Mouse (Mus musculus) forebrain, embryonic 11.5 days (tissue): Measurements from ENCODE around the gene Ccdc114. TPM values are rescaled to one million over a fixed set of nuclear protein-coding genes. Genes with fewer than 3 reads are reported as not detected.
"Not testable (repeated sequence)": the region's sequence is repeated elsewhere in the genome, so short reads cannot be mapped to it uniquely, and the experiment has no call there.

Experiments
- ATAC-seq: fragments of 200-750 bp; cut with Nextera tagmentation; replicated peaks from 2 replicates; pipeline ENCODE4 v1.8.0; 2017; ENCODE audit warnings: moderate TSS enrichment; ENCODE audit not compliant: low FRiP score
- DNase-seq: peaks from one replicate; pipeline ENCODE4 v3.0.0-alpha.2; 2017; ENCODE audit warnings: low spot score
- H3K27ac ChIP-seq: fragments of 300-500 bp; sonication (generic); 2 replicates; pipeline ENCODE4 v1.5.1; 2014; ENCODE audit warnings: low read depth, low read length
- H3K27me3 ChIP-seq: fragments of 300-500 bp; sonication (generic); 2 replicates; pipeline ENCODE4 v1.6.1; 2014; ENCODE audit warnings: mild to moderate bottlenecking, low read length, mixed read lengths; ENCODE audit not compliant: control insufficient read depth, insufficient read depth
- H3K36me3 ChIP-seq: fragments of 300-500 bp; sonication (generic); 2 replicates; pipeline ENCODE4 v1.6.1; 2014; ENCODE audit warnings: mild to moderate bottlenecking, low read length, moderate library complexity, mixed read lengths; ENCODE audit not compliant: control insufficient read depth, insufficient read depth
- H3K4me1 ChIP-seq: fragments of 300-500 bp; sonication (generic); replicated peaks from 2 replicates; pipeline ENCODE4 v1.6.1; 2014; ENCODE audit warnings: low read length, mixed read lengths; ENCODE audit not compliant: control insufficient read depth, insufficient read depth
- H3K4me2 ChIP-seq: fragments of 300-500 bp; sonication (generic); 2 replicates; pipeline ENCODE4 v1.6.1; 2014; ENCODE audit warnings: low read depth, mild to moderate bottlenecking, low read length, moderate library complexity, mixed read lengths; ENCODE audit not compliant: severe bottlenecking
- H3K4me3 ChIP-seq: fragments of 300-500 bp; sonication (generic); 2 replicates; pipeline ENCODE4 v1.5.1; 2014; ENCODE audit warnings: low read depth, low read length
- H3K9ac ChIP-seq: fragments of 300-500 bp; sonication (generic); 2 replicates; pipeline ENCODE4 v1.6.1; 2014; ENCODE audit warnings: low read length
- H3K9me3 ChIP-seq: fragments of 300-500 bp; sonication (generic); 2 replicates; pipeline ENCODE4 v1.6.1; 2016; ENCODE audit warnings: low read length, mixed read lengths; ENCODE audit not compliant: control insufficient read depth
- WGBS: fragments of 180-500 bp; shearing (Covaris S2); extraction: QIAGEN DNeasy Blood & Tissue Kit; methylation state at CpG from one replicate; pipeline ENCODE4 v1.1.7; 2014; 5-methylcytosine and 5-hydroxymethylcytosine counted together
- polyA plus RNA-seq: library from polyadenylated mRNA; unstranded; fragments of >200 nt; fragmentation: Nextera tagmentation; extraction: Ambion mirVana; gene quantifications from 2 replicates; pipeline ENCODE4 v1.2.1, GENCODE M21; 2014

The Ccdc114 gene
- polyA plus RNA-seq, 1 experiment from 2014 or later, result 2.4 TPM

DNA sequence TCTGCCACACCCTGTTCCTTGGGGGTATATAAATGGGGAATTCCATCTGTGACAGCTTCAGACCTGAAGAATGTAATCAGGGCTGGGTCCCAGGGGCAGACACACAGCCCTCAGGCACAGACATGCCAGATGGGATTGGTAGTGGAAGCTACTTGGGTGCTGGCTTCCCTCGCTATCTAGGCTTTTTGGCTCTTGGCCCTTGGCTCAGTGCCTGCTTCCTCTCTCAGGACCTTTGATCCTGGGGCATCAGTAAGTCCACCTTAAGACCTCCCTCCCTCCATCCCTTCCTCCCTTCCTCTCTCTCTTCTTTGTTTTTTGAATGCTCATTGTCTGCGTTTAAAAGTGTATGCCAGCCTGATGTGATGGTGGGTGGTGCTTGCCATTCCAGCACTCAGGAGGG, 16.0 kb downstream of the Ccdc114 start:
- Histone ChIP-seq H3K27ac (no peak overlapping the region), H3K9ac (no peak overlapping the region), H3K27me3 (no peaks in the 10 kb centered on the region), H3K9me3 (no peaks in the 10 kb centered on the region), H3K4me1 (no peaks in the 10 kb centered on the region), H3K4me2 (no peak overlapping the region), H3K36me3 (no peaks in the 10 kb centered on the region), H3K4me3 (no peak overlapping the region)
- 54% methylated on average over 2 of the region's 2 CpGs for WGBS
- no peak for ATAC-seq
- DNase-seq, result no peak

DNA sequence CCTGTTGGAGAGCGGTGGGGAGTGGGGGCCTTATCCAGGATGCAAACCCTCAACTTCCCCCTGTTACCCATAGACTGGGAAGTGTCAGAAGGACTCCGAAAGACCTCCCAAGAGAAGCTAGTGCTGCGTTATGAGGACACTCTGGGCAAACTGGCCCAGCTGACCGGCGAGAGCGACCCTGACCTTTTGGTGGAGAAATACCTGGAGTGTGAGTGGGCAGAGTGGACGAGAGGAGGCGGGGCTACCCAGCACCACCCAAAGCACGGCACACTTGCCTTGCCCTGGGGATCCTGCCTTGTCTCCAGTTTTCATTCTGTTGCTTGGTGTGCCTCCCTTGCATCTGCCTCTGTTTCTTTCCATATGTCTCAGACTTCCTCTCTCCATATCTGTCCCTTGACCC, 18.1 kb downstream of the Ccdc114 start:
- no peaks in the 10 kb centered on the region for H3K4me1 ChIP-seq
- no peak for DNase-seq
- H3K9ac ChIP-seq, result no peak overlapping the region
- 87% methylated on average over 9 of the region's 9 CpGs for WGBS
- H3K27ac ChIP-seq, result no peak overlapping the region
- no peak overlapping the region for H3K4me2 ChIP-seq
- H3K9me3 ChIP-seq, result no peaks in the 10 kb centered on the region
- no peak overlapping the region for H3K4me3 ChIP-seq
- no peak for ATAC-seq
- H3K36me3 ChIP-seq, result no peaks in the 10 kb centered on the region
- no peaks in the 10 kb centered on the region for H3K27me3 ChIP-seq

DNA sequence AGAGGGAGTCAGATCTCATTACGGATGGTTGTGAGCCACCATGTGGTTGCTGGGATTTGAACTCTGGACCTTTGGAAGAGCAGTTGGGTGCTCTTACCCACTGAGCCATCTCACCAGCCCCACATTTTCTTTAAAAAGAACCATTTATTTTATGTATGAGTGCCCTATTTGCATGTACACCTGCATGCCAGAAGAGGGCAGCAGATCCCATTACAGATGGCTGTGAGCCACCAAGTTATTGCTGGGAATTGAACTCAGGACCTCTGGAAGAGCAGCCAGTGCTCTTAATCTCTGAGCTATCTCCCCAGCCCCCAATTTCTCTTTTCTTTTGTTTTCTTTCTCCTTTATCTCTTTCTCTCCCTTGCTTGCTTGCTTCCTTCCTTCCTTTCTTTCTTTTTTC, 19.4 kb downstream of the Ccdc114 start:
- H3K4me3 ChIP-seq, H3K9ac ChIP-seq, DNase-seq, H3K27ac ChIP-seq, H3K9me3 ChIP-seq, H3K4me1 ChIP-seq, ATAC-seq, H3K4me2 ChIP-seq, H3K36me3 ChIP-seq, H3K27me3 ChIP-seq: not testable (repeated sequence)
- no CpG with 5 or more reads among the region's 1 CpGs for WGBS

DNA sequence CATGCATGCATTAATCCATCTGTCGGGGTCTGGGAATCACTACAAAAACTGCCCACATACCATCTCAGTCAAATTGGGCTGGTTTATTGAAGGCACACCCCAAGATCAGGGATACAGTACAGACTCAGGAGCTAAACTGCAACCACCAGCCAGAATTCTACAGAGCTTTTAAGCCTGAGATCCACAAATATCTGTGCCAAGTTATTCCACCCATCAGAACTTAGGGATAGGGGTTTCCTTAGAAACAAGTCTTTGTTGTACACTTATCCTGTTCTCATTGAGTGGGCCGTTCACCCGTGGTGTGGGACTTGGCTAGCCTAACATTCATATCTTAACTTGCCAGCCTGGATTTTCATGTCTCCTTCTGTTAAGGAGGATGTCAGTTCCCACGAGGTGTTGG, 25.2 kb downstream of the Ccdc114 start:
- 93% methylated on average over 4 of the region's 4 CpGs for WGBS
- ATAC-seq, result no peak
- no peak overlapping the region for H3K9ac ChIP-seq
- no peak for DNase-seq
- no peak overlapping the region for H3K27ac ChIP-seq
- no peaks in the 10 kb centered on the region for H3K27me3 ChIP-seq
- H3K4me2 ChIP-seq, result no peak overlapping the region
- H3K4me3 ChIP-seq, result no peak overlapping the region
- no peaks in the 10 kb centered on the region for H3K36me3 ChIP-seq
- H3K9me3 ChIP-seq, result no peaks in the 10 kb centered on the region
- H3K4me1 ChIP-seq, result no peaks in the 10 kb centered on the region

DNA sequence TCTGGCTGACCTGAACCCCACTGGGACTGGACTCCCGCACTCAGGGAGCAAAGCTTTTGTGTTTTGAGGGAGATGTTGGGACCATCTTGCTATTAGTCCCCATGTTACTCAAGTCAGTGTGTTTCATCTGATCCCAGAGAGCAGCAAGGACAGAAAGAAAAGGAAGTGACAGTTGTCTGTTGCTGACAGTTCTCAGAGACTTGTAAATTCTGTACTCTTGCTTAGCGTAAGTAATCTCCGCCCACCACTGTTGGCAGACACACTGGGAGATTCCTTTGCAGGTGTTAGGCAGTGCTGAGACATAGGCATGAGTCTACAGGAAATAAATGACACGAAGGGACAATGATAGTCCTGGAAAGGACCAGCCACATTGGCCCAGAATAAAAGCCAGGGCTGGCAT, 32.7 kb downstream of the Ccdc114 start:
- Histone ChIP-seq H3K9me3 (no peaks in the 10 kb centered on the region), H3K27me3 (no peaks in the 10 kb centered on the region), H3K9ac (no peak overlapping the region), H3K36me3 (no peaks in the 10 kb centered on the region), H3K4me1 (no peaks in the 10 kb centered on the region), H3K4me3 (no peak overlapping the region), H3K27ac (no peak overlapping the region), H3K4me2 (no peak overlapping the region)
- no peak for ATAC-seq
- DNase-seq, result no peak
- 78% methylated on average over 4 of the region's 4 CpGs for WGBS

DNA sequence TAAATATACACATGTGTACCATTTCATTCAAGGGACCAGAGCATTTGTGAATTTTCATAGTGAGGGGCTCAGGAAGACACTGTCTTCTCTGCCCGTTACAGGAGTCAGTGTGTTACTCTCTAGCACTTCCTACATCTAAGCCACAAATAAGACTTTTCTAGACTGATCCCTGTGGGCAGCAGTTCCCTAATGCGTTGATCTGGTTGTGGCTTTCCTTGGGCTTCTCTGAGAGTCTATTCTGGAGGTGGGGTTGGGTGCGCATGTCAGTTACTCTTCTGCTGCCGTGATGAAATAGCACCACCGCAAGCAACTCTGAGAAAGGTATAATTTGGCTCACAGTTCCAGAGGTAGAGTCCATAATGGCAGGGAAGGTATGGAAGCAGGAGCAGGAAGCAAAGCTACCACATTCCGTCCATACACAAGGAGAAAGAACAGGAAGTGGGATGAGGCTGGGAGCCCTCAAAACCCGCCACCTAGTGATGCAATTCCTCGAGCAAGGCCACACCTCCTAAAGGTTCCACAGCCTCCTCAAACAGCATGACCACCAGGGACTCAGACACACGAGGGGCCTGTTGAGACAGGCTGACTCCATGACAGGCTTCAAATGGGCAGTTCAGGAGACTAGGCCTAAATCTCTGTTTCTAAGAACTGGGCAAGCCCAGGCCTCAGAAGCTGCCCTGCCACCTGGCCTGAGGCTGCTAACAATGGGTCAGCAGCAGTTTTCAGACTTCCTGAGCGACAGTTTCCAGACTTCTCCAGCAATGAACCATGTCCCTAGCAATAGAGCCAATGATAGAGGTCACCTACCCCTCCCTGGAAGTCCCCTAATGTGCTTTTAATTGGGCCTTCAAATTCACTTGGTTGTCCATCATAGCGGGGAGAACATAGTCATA, 48.2 kb downstream of the Ccdc114 start:
- no peaks in the 10 kb centered on the region for H3K9me3 ChIP-seq
- DNase-seq, result no peak
- H3K4me3 ChIP-seq, result no peak overlapping the region
- H3K27ac ChIP-seq, result no peak overlapping the region
- no peak overlapping the region for H3K9ac ChIP-seq
- 81% methylated on average over 11 of the region's 11 CpGs for WGBS
- H3K36me3 ChIP-seq, result no peaks in the 10 kb centered on the region; the same call in 1 of the 2 replicates
- H3K4me2 ChIP-seq, result no peak overlapping the region
- H3K4me1 ChIP-seq, result no peaks in the 10 kb centered on the region
- no peaks in the 10 kb centered on the region for H3K27me3 ChIP-seq
- no peak for ATAC-seq

DNA sequence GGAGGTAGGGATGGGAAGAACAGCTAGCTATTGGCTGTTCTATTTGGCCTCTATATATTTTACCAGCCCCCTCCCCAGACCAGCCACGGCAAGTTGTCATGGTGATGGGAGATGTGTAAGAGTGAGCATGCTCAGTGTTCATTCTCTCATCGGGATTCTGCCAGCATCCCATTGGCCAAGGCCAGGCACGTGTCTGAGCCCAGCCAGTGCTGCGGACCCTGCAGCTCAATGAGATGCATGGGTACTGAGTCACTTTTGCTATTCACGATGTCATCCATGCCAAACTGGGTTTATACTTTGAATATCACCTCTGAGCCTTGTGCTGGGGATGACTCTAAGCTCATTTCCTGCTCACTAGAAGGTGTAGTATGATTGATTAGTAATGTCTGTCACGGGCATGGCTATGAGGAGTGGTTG, 49.4 kb downstream of the Ccdc114 start:
- DNase-seq (no peak), ATAC-seq (no peak)

DNA sequence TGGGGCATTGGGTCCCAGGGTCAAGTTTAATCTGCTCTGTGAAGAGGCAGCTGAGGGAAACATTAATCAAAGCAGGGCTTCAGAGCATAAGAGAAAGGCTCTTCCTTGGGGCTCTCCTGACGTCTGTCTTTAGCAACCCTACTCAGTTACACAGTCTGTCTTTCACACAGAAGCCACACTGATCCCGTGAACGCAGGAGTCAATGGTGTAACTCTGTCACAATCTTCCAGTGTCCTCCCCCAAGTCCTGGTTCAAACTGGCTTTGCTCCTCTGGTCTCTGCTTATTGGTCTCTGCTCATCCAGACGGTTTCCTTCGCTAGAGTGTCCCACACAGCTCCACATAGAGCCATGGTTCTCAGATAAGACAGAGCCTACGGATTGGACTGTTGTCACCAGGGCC, 50.2 kb downstream of the Ccdc114 start:
- Histone ChIP-seq H3K27ac (no peak overlapping the region), H3K9me3 (no peaks in the 10 kb centered on the region), H3K4me2 (no peak overlapping the region), H3K4me1 (no peaks in the 10 kb centered on the region), H3K9ac (no peak overlapping the region), H3K4me3 (no peak overlapping the region), H3K27me3 (no peaks in the 10 kb centered on the region), H3K36me3 (no peaks in the 10 kb centered on the region; the same call in 1 of the 2 replicates)
- ATAC-seq (no peak), DNase-seq (no peak)
- WGBS, result 74% methylated on average over 6 of the region's 6 CpGs

More for the DNA sequence above, 49.4 kb downstream of the Ccdc114 start:
- Histone ChIP-seq H3K27ac (no peak overlapping the region), H3K9me3 (no peaks in the 10 kb centered on the region), H3K4me1 (no peaks in the 10 kb centered on the region), H3K36me3 (no peaks in the 10 kb centered on the region; the same call in 1 of the 2 replicates), H3K4me3 (no peak overlapping the region), H3K4me2 (no peak overlapping the region), H3K9ac (no peak overlapping the region), H3K27me3 (no peaks in the 10 kb centered on the region)
- WGBS, result 80% methylated on average over 6 of the region's 6 CpGs

DNA sequence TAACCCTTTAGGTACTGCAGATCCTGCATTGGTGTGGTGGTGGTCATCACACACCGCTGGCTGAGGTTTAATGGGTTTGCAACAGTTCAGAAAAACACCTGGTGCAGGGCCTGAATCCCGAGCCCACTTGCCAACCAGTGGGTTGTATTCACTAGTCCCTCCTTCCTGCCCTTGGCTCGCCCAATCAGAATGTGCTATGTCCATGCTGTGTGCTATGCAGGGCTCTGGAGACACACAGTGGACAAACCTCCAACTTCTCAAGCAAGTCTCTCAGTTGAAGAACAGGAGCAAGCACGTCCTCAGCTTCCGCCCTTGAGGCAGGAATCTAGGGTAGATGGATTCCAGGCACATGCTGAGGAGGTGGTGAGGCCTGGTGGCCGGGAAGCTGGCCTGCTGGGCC, 50.6 kb downstream of the Ccdc114 start:
- Histone ChIP-seq H3K9ac (no peak overlapping the region), H3K4me3 (no peak overlapping the region), H3K36me3 (no peaks in the 10 kb centered on the region; the same call in 1 of the 2 replicates), H3K27me3 (no peaks in the 10 kb centered on the region), H3K4me2 (no peak overlapping the region), H3K27ac (no peak overlapping the region), H3K9me3 (no peaks in the 10 kb centered on the region), H3K4me1 (no peaks in the 10 kb centered on the region)
- 76% methylated on average over 6 of the region's 6 CpGs for WGBS
- no peak for DNase-seq
- no peak for ATAC-seq
